ENCODE assay signal across 8 mouse cellular contexts in genomic region chr16:56717224-56718200, GRCm38 (mm10). TPM values are rescaled to one million over a fixed set of nuclear protein-coding genes. Genes with fewer than 3 reads are reported as not detected.
A peak's percentile ranks its signal among the peaks of the same experiment; 100 is the strongest.
DNase-seq lines count a peak whose midpoint lies in the region; ATAC-seq lines count a peak whose summit lies in the region.

Gene Tfg (minus strand): TSS chr16:56717450.

- peak within 1 kb of the TSS; percentile 99 for H3K27ac ChIP-seq in heart, embryonic 10.5 days
- peak within 1 kb of the TSS; percentile 99 for H3K27ac ChIP-seq in kidney, embryonic 15.5 days

- peak within 1 kb of the TSS; percentile 89 for H3K4me3 ChIP-seq in heart, embryonic 10.5 days
- peak within 1 kb of the TSS; percentile 85 for H3K4me3 ChIP-seq in kidney, embryonic 15.5 days (replicated peaks)

- H3K9ac ChIP-seq in kidney, embryonic 15.5 days, result peak within 1 kb of the TSS; percentile 82

- ATAC-seq in erythroblast, adult 5-6 weeks (replicated peaks; ENCODE audit: low FRiP score, poor library complexity, severe bottlenecking), result peak; percentile 95
- peak; percentile 98 for ATAC-seq in kidney, embryonic 15.5 days (replicated peaks; ENCODE audit: low FRiP score)
- ATAC-seq in monocyte, adult 5-6 weeks (replicated peaks; ENCODE audit: insufficient number of reproducible peaks, low FRiP score, low TSS enrichment, poor library complexity, severe bottlenecking), result peak; percentile 92

- no peaks in the 10 kb centered on the region for H3K9me3 ChIP-seq in heart, embryonic 10.5 days
- H3K9me3 ChIP-seq in kidney, embryonic 15.5 days (replicated peaks), result no peaks in the 10 kb centered on the region

- WGBS in heart, embryonic 10.5 days, result under 1% methylated on average over 60 of the region's 62 CpGs
- WGBS in kidney, embryonic 15.5 days, result under 1% methylated on average over 62 of the region's 62 CpGs

- H3K4me1 ChIP-seq in heart, embryonic 10.5 days, result peaks cover 10% of the 10 kb centered on the region
- peaks cover 9% of the 10 kb centered on the region for H3K4me1 ChIP-seq in kidney, embryonic 15.5 days

- H3K27me3 ChIP-seq in heart, embryonic 10.5 days (ENCODE audit: insufficient read depth, poor library complexity, severe bottlenecking), result no peaks in the 10 kb centered on the region
- no peaks in the 10 kb centered on the region for H3K27me3 ChIP-seq in kidney, embryonic 15.5 days

- H3K4me2 ChIP-seq in kidney, embryonic 15.5 days, result peak within 1 kb of the TSS; percentile 68

- H3K36me3 ChIP-seq in heart, embryonic 10.5 days, result peaks cover 3% of the 10 kb centered on the region
- peaks cover 2% of the 10 kb centered on the region for H3K36me3 ChIP-seq in kidney, embryonic 15.5 days

- peak; percentile 93 to 94 for DNase-seq in B cell, adult 2 months
- peak; percentile 99 for DNase-seq in brain, adult 2 months (ENCODE audit: low read depth, low spot score)
- peak; percentile 100 for DNase-seq in heart, embryonic 10.5 days (ENCODE audit: low spot score)
- peak; percentile 100 for DNase-seq in liver
- DNase-seq in spleen, postnatal 4 days (ENCODE audit: low spot score in 2 of 2), result peak; percentile 98

RNA-seq across cellular contexts. Expression of gene Tfg, which starts in this region (rescaled TPM):
- 51.0 and 67.8 TPM in 2 replicates for total RNA-seq in erythroblast, adult 5-6 weeks (2015; ENCODE audit: low replicate concordance)
- total RNA-seq in erythroblast, adult 5-6 weeks (2017; ENCODE audit: low replicate concordance), result 21.9 and 39.2 TPM in 2 replicates
- 151 and 158 TPM in 2 replicates for polyA plus RNA-seq in heart, embryonic 10.5 days (2016; fragmentation: Nextera tagmentation; extraction: Ambion mirVana)
- 147 and 148 TPM in 2 replicates for polyA plus RNA-seq in kidney, embryonic 15.5 days (2015; fragmentation: Nextera tagmentation; extraction: Ambion mirVana)
- total RNA-seq in monocyte, adult 5-6 weeks (2017), result 24.6 to 34.5 TPM (median 31.7 TPM) in 3 replicates

Comparison
In these comparisons a context has a peak if more than half of its experiments do, and no peak if none do; other contexts are left out.
1. Peak in every context shown above with its lines: DNase-seq, ATAC-seq, H3K4me3 ChIP-seq and H3K27ac ChIP-seq.